Mouse (Mus musculus) spleen, adult 2 months (tissue): ENCODE data around the gene Kcna3. TPM values are rescaled to one million over a fixed set of nuclear protein-coding genes. Genes with fewer than 3 reads are reported as not detected.
A peak's percentile ranks its signal among the peaks of the same experiment; 100 is the strongest.

Experiments
- DNase-seq, 2 experiments: peaks; one replicate each; pipeline versions ENCODE4 v3.0.0 to v3.0.0-alpha.2; 2012 to 2021; ENCODE audit warnings: low spot score in 2 of 2, low read depth in 1 of 2
- H3K27ac ChIP-seq: fragments of 200-500 bp; 2 replicates; pipeline ENCODE4 v1.5.1; 2012; ENCODE audit warnings: low read length, inconsistent platforms; ENCODE audit not compliant: insufficient read depth
- H3K27me3 ChIP-seq: fragments of 200-500 bp; 2 replicates; pipeline ENCODE4 v1.6.1; 2012; ENCODE audit warnings: mild to moderate bottlenecking, moderate library complexity, low read length, inconsistent platforms; ENCODE audit not compliant: control insufficient read depth, insufficient read depth
- H3K36me3 ChIP-seq: fragments of 200-500 bp; 2 replicates; pipeline ENCODE4 v1.6.1; 2012; ENCODE audit warnings: mild to moderate bottlenecking, low read length, inconsistent platforms; ENCODE audit not compliant: control insufficient read depth, insufficient read depth
- H3K4me1 ChIP-seq: fragments of 200-500 bp; 2 replicates; pipeline ENCODE4 v1.6.1; 2011; ENCODE audit warnings: inconsistent platforms; ENCODE audit not compliant: control insufficient read depth, insufficient read depth, insufficient read length
- H3K4me3 ChIP-seq: fragments of 200-500 bp; 2 replicates; pipeline ENCODE4 v1.5.1; 2011; ENCODE audit warnings: mild to moderate bottlenecking, inconsistent platforms; ENCODE audit not compliant: insufficient read depth, insufficient read length; ENCODE audit errors: extremely low read depth
- CTCF ChIP-seq: fragments of 200-500 bp; IDR thresholded peaks from 2 replicates; pipeline ENCODE4 v1.5.1; 2011; ENCODE audit warnings: mild to moderate bottlenecking, inconsistent platforms; ENCODE audit not compliant: insufficient read depth, insufficient read length, insufficient replicate concordance; ENCODE audit errors: extremely low read depth
- POLR2A ChIP-seq: fragments of 200-500 bp; IDR thresholded peaks from 2 replicates; pipeline ENCODE4 v1.6.1; 2011; ENCODE audit warnings: low read depth, low read length, inconsistent platforms
- WGBS: fragments of 180-500 bp; shearing (Covaris S2); methylation state at CpG from one replicate; pipeline ENCODE4 v1.1.7; 2018; 5-methylcytosine and 5-hydroxymethylcytosine counted together
- polyA plus RNA-seq: library from polyadenylated mRNA; depleted of rRNA; stranded (reverse); fragments of >200 nt; gene quantifications from 2 replicates; pipeline ENCODE4 v1.2.3, GENCODE M21; 2012; rRNA removed

Gene Kcna3
- polyA plus RNA-seq, 1 experiment: 21.0 TPM

DNA sequence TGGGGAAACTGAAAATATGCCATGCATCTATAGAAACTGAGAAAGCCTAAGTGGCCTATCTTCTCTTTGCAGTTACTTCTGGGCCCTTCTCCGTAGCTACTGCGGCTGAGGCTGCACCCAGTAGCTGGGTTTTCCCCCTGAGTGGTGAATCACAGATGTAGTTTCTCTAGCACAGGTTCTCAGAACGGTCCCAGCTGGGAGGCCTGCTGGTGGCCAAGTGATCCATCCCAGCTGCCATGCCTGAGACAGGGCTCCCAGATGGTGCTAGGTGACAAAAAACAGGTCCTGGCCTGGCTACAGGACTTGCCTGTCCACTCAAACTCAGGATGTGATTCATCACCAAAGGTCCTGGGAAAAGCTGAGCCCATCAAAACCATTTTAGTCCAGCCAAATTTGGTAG is 40.7 kb downstream of the Kcna3 start:
- DNase-seq: peak in 1 of 2 experiments; percentile 28
- WGBS: 17% methylated on average over 3 of the region's 3 CpGs
- peaks cover 16% of the 10 kb centered on the region; the same call in 1 of the 2 replicates for H3K4me1 ChIP-seq
- no peaks in the 10 kb centered on the region for H3K36me3 ChIP-seq
- no peaks in the 10 kb centered on the region for H3K27me3 ChIP-seq
- H3K27ac ChIP-seq: peak overlapping the region; percentile 65
- no peak overlapping the region for H3K4me3 ChIP-seq
- TF ChIP-seq CTCF (no peak), POLR2A (no peak)

- DNase-seq: no peak
- Histone ChIP-seq H3K27ac (peak overlapping the region; percentile 65), H3K4me1 (peaks cover 16% of the 10 kb centered on the region; the same call in 1 of the 2 replicates), H3K27me3 (no peaks in the 10 kb centered on the region), H3K4me3 (no peak overlapping the region), H3K36me3 (no peaks in the 10 kb centered on the region)
- WGBS: 90% methylated on average over 2 of the region's 2 CpGs
- TF ChIP-seq POLR2A (no peak), CTCF (no peak)
These were observed 41.1 kb downstream of the Kcna3 start for GRCm38 (mm10) chr3:107077101-107077500.

GRCm38 (mm10) chr3:107080803-107081202 is 44.8 kb downstream of the Kcna3 start:
- no peak for TF ChIP-seq POLR2A
- no peak for TF ChIP-seq CTCF
- WGBS: 42% methylated on average over 3 of the region's 3 CpGs
- no peaks in the 10 kb centered on the region for H3K27me3 ChIP-seq
- peaks cover 14% of the 10 kb centered on the region for H3K4me1 ChIP-seq
- DNase-seq: no peak
- H3K4me3 ChIP-seq: no peak overlapping the region
- H3K27ac ChIP-seq: peak overlapping the region; percentile 23; the same call in 1 of the 2 replicates
- no peaks in the 10 kb centered on the region for H3K36me3 ChIP-seq

DNA sequence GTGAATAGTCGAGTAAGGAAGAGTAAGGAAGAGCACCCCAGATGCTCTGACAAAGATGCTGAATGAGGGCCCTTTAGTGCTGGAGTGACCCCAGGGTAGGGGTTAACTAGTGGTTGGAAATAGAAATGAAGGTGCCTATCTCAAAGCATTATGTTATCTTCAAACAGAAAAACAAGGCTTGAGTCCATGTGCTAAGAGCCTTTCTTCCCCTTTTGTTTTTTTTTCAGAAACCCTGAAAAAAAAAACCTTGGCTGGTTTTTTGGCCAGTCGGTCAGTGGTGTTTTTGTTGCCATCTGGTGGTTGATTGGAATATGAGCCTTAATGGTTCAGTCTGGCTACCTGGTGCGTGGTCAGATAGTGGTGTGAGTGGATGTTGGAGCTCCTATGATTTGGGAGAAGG is 45.3 kb downstream of the Kcna3 start:
- Histone ChIP-seq H3K36me3 (no peaks in the 10 kb centered on the region), H3K27ac (peak overlapping the region; percentile 23; the same call in 1 of the 2 replicates), H3K27me3 (no peaks in the 10 kb centered on the region), H3K4me3 (no peak overlapping the region), H3K4me1 (peaks cover 13% of the 10 kb centered on the region)
- peak; percentile 22; the same call in 1 of the 2 replicates for TF ChIP-seq CTCF
- no peak for TF ChIP-seq POLR2A
- WGBS: 34% methylated on average over 3 of the region's 3 CpGs
- DNase-seq: no peak

GRCm38 (mm10) chr3:107084586-107084985 is 48.6 kb downstream of the Kcna3 start:
- no peak overlapping the region for H3K4me3 ChIP-seq
- H3K27ac ChIP-seq: no peak overlapping the region
- no peaks in the 10 kb centered on the region for H3K36me3 ChIP-seq
- 44% methylated on average over 3 of the region's 3 CpGs for WGBS
- no peaks in the 10 kb centered on the region for H3K27me3 ChIP-seq
- DNase-seq: peak in 1 of 2 experiments; percentile 55
- no peak for TF ChIP-seq POLR2A
- H3K4me1 ChIP-seq: peaks cover 10% of the 10 kb centered on the region

DNA sequence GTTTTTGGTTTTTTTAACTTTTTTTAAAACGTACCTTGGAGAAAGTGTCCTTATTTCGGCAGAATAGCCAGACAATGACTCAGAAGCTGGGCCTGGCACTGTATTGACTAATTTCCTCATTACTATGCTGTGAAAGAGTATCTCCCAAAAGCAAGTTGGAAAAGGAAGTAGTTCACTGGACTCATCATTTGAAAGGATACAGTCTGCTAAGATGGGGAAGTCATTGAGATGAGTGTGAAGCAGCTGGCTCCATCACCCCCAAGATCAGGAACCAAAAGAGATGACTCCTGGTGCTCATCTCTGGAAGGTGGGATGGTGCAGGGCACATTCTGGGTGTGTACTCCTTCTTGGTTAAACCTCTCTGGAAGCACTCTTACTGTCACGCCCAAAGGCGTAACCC is 51.4 kb downstream of the Kcna3 start:
- Histone ChIP-seq H3K27ac (no peak overlapping the region), H3K4me3 (no peak overlapping the region), H3K36me3 (no peaks in the 10 kb centered on the region), H3K27me3 (no peaks in the 10 kb centered on the region), H3K4me1 (peaks cover 10% of the 10 kb centered on the region)
- 92% methylated on average over 4 of the region's 4 CpGs for WGBS
- no peak for TF ChIP-seq POLR2A
- TF ChIP-seq CTCF: no peak
- no peak for DNase-seq

Other genes starting within 250 kb of the Kcna3 start
- gene Cd53, start 246.0 kb upstream of the Kcna3 start, polyA plus RNA-seq: 73.4 and 77.1 TPM in 2 replicates
- not detected in 2 replicates for gene Olfr266, start 209.9 kb upstream of the Kcna3 start, polyA plus RNA-seq
- gene Kcna2, start 65.0 kb downstream of the Kcna3 start, polyA plus RNA-seq: 2.5 and 3.8 TPM in 2 replicates
- gene Kcna10, start 146.9 kb downstream of the Kcna3 start, polyA plus RNA-seq: not detected in 2 replicates
- gene Cym, start 185.6 kb downstream of the Kcna3 start, polyA plus RNA-seq: 0.22 and 0.33 TPM in 2 replicates
- gene A630076J17Rik, start 194.4 kb downstream of the Kcna3 start, polyA plus RNA-seq: not detected in 2 replicates
- not detected in 2 replicates for gene Prok1, start 203.5 kb downstream of the Kcna3 start, polyA plus RNA-seq
- 54.0 and 59.0 TPM in 2 replicates for gene Lamtor5, start 242.7 kb downstream of the Kcna3 start, polyA plus RNA-seq